Mouse (Mus musculus) left cerebral cortex, adult 11 months (tissue): ENCODE data around the gene Apela.

Experiments used
- DNase-seq: peaks from one replicate; pipeline ENCODE4 v3.0.0; 2022; ENCODE audit warnings: low spot score

Apela gene

DNA sequence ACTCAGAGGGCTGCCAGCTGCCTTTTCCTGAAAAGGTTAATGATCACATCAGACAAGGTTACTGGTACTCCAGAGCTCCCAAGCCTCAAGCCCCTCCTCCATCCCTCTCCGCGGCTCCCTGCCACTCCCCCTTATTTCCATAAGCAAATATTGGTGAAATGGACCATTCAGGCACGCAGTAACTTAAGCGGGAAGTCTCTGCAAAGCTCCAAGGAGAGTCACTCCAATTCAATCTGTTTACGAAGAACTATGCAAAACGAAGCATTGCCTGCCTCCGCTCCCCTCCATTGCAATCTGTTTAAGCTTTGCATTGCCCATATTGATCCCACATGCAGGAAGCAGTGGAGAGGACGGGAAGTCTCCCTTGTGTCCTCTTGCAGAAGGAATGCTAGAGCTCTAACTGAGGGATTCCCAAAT lies at the start of gene Apela:
Gene Apela (minus strand): TSS at position 220 of the 417 bp plus-strand sequence.
- no peak for DNase-seq

- DNase-seq, result no peak
These were observed 48.5 kb upstream of the Apela start for GRCm38 (mm10) chr8:65085680-65086079.

DNA sequence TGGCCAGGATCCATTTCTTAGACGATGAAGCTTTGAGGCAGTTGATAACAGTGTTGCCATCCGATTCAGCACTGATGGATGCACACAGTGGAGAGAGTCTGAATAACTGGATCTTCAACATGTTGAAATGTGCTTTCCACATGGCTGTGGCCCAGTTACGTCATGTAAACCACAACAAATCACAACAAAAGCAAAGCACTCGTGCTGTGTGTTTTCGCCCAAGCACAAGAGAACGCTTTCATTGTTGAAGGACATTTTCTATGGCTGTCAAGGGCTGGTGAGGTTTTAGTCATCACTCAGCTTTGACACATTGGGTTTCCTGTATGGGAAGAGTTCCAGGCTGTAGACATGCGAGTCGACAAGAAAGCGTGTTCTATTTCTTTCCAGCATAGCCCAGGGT lies 43.6 kb upstream of the Apela start:
- no peak for DNase-seq

- DNase-seq, result no peak
These were observed 37.6 kb upstream of the Apela start, which contains the start of gene Gm10663 for GRCm38 (mm10) chr8:65074733-65075132. TSS of gene Gm10663 (plus strand) at chr8:65075033.

GRCm38 (mm10) chr8:65070996-65071395 lies 33.9 kb upstream of the Apela start:
- no peak for DNase-seq

GRCm38 (mm10) chr8:65068473-65068819 lies 31.3 kb upstream of the Apela start:
- DNase-seq, result no peak

DNA sequence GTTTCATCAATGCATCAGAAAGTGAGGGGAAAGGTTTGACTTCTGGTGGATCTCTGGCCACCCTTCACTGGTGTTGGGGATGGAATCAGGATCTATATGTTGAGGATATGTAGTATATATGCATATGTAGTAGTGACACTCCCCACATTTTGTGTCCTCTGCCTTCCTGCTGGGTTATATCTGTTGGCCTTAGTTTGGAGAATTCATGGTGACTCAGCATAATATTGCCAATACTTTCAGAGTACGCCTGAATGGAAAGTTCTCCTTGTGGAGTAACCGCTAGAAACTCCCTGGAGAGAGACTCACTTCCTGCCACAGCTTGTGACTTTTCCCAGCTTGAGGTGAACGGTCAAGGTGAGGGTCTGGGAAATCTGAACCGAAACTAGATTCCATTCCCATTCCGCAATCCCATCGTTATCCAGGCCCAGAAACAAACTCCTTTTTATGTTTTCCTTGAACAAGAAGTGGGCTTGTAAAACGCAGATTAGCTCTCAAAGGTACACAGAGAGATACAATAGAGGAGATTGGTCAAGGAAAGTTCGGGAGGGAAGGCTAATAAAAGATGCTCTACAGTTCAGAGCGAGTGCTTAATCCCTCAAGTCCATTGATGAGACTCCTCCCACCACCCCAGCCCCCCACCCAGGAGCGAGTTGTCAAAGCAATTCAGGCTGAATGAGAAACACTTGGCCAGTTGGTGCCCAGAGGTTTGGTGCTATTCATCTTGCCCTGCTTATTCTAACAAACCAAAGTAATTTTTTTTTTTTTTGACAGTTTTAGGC lies 30.7 kb upstream of the Apela start:
- DNase-seq, result no peak

GRCm38 (mm10) chr8:65067031-65067430 lies 29.9 kb upstream of the Apela start:
- no peak for DNase-seq

DNA sequence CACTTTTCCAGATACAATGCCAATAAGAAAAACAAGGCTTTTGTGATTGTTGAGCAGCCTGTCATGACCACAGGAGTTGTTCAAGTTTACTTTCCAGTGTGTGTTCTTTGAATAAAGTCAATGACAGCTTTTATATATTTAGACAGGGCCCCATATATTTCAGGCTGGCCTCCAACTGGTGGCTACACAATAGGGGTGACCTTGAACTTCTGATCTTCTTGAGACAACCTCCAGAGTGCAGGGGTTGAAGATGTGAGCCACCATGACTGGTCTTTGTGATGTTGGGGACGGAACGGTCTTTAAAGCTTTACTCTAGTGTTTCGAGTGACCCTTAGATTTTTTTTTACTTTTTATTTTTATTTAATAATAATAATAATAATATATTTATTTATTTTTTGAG lies 28.5 kb upstream of the Apela start:
- DNase-seq, result no peak

DNA sequence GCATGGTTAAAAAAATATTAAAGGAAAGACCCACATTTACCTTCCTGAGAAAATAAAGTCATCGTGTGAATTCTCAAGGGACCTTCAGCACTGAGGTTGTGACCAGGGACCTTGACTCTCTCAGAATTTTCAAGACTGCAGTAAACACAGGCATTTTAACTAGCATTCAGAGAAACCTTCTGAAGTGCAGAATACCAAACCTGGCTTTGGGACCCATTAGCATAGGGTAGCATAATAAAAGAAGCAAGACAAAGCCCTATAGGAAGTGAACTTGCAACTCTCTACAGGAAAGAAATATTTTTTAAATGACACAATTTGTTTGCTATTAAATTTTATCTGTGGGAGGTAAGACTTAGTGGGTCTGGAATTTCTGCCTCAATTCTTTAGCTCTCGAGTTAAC lies 26.9 kb upstream of the Apela start:
- DNase-seq, result no peak

- DNase-seq, result no peak
These were observed 25.1 kb upstream of the Apela start for GRCm38 (mm10) chr8:65062195-65062594.

DNA sequence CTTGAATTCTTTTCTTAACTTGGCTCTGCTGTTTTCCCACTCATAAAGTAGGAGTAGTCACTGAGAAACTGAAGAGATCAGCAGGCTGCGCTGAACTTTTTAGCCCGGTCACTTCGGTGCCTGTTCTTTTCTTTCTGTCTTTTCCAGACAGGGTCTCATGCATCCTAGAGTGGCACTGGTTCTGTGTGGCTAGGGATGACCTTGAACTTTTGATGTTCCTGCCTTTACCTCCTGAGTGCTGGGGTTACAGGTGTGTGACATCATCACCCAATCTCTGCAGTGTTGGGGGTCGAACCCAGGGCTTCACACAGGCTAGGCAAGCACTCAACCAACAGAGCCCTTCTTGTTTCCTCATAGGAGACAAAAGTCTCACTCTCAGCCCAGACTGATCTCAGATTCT lies 19.6 kb upstream of the Apela start:
- no peak for DNase-seq

DNA sequence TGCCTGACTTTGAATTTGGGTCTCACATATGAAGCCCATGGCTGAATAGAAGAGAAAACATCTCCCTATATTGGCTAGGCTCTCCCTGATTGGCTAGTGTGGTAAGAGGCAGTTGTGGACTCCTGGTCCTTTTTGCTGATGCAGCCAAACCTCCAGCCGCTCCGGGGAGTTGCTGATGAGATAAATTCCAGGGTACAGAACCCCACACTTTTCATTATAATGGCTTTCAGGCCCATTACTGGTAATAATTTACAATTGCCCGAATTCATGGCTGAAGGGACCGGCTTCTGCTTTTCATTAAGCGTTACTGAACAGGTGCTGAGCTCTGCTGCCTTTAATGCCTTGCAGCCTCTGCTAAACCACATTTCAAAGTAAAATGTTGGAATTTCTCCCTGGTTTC lies 16.8 kb upstream of the Apela start:
- no peak for DNase-seq

- DNase-seq, result no peak
These were observed 16.4 kb upstream of the Apela start for GRCm38 (mm10) chr8:65053554-65053953.

GRCm38 (mm10) chr8:65047801-65048200 lies 10.7 kb upstream of the Apela start:
- DNase-seq, result no peak

DNA sequence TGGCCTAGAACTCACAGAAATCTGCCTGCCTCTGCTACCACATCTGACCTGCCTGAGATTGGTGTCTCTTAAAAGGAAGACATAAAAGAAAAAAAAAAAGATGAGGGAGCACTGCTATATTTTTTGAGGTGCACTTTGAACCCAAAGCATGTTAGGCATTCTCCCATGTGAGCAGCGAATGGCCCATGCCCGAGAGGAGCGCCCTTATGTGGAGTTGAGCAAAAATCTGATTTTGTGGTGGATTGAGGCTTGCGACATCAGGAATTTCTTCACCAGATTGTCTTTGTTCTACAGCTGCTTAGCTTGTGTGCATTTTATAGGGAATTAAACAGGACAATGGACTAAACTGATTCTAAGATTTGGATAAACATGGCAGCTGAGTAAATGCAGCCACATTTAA lies 10.1 kb upstream of the Apela start:
- no peak for DNase-seq

DNA sequence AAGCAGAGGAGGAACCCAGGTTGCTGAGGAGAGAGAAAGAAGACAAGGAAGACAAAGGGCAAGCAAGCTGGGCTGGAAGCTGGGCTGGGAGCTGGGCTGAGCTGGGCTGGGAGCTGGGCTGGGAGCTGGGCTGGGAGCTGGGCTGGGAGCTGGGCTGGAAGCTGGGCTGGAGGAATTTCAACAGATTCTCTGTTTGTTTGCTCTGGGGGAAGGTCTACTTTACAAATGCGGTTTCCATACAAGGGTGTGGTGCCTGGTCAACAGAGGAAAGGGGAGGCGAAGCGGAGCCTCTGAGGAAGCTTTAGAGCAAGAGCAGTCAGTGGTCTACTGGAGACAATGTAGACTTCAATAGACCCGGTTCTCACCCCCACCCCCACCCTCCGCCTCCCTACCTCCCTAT lies 9.4 kb upstream of the Apela start:
- DNase-seq, result no peak

DNA sequence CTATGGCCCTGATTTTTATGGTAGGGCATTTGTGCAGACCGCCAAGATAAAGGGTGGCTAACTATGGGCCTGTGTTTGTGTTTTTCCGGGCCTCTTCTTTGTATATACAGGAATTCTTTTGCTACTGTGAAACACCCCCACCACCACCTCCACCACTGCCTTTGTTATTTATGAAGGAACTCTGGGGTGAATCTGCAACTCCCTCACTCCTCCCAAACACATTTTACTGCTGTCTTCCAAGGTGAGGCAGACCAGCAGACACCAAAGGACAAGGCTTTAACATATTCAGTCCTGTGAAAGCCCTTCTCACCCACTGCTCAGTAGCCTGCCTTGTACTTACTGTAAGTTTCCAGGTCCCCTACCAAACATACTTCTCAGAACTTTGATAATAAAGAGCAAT lies 3.0 kb downstream of the Apela start:
- no peak for DNase-seq

DNA sequence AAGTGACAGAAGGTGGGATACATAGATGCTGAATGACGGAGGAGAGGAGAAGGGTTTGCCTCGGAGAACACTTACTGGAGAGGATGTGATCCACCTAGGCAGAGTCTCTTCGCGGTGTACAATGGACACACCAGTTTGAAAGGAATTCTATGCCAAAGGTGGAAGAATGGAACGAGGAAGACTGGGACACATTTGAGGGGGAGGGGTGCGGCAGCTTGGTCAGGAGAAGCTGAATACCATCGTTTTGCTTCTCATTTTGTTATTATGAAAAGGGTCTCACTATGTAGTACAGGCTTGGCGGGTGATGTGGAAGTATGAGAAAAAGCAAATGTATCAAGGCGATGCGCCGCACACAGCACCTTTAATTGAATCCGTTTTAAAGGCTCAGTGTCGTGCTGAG lies 4.1 kb downstream of the Apela start:
- no peak for DNase-seq

DNA sequence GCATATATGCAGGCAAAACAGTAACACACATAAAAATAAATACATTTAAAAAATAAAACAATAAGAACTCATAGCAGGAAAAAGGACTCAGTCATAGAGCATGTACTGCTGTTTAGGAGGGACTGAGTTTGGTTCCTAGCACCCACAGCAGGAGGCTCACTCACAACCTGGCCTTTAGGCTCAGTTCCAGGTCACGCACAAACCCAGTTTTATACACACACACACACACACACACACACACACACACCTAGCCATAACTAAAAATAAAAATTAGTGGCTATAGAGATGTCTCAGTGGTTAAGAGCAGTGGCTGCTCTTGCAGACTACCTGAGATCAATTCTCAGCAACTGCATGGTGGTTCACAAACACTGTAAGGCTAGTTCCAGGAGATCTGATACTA lies 5.0 kb downstream of the Apela start:
- DNase-seq, result no peak

DNA sequence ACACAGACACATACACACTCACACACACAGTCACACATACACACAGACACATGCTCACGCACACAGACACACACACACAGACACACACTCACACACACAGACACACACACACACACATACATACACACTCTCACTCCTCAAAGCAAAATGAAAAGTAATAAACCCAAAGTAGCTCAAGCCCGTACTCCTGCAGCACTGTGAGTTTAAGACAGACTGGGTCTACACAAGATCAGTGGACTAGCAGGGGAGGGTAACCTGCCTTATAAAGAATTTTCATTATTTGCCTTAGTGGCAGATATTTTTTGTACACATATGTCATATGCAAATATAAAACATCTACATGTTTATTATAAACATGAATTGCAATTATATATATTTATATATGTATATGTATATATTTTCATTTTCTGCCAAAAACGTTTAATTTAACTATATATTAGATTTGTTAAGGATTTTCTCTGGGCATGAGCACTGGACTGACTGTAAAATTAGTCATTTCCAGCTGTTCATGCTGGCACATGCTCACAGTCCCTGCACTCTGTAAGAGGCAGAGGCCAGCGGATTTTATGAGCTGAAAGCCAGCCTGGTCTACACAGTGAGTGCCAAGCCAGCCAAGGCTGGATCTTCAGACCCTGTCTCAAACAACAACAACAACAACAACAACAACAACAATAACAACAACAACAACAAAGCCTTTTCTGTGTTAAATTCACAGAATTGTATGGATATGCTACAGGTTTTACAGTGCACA lies 6.2 kb downstream of the Apela start:
- no peak for DNase-seq

DNA sequence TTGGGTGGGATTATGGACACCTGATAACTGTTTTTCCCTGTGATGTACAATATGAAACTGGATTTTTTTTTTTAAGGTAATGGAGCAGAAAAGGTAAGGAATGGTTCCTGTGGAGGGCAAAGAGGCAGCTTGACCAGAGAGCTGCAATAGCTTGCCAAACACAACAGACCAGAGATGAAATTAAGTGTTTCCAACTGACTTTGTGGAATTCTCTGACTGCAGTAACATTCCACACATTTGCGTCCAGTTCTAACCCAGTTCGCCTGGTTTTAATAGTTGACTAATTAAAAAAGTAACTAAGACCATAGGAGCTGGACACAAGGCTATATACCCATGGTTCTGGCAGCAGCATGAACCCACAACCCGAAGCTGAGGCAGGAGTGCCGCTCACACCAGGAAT lies 7.4 kb downstream of the Apela start:
- DNase-seq, result no peak

GRCm38 (mm10) chr8:65028959-65029686 lies 8.0 kb downstream of the Apela start:
- DNase-seq, result no peak
